Mouse (Mus musculus) heart, postnatal 10 days (tissue): ENCODE data around the gene Cmtm5. TPM values are rescaled to one million over a fixed set of nuclear protein-coding genes. Genes with fewer than 3 reads are reported as not detected.
"Not testable (repeated sequence)": the region's sequence is repeated elsewhere in the genome, so short reads cannot be mapped to it uniquely, and the experiment has no call there.

Experiments
- DNase-seq, 2 experiments: peaks; one replicate each; pipeline ENCODE4 v3.0.0; 2021
- intact Hi-C: fragments of 180-260 bp; cut with DNase I; formaldehyde crosslinking; loops from one replicate; pipeline ENCODE4 v1.15.1; 2025
- total RNA-seq, 2 experiments: library from RNA; stranded (reverse); gene quantifications; 2 replicates each; pipeline ENCODE4 v1.2.3; 2021

Cmtm5 gene
- total RNA-seq, 2 experiments from 2014 or later, result 0.91 TPM; not detected in 1

DNA sequence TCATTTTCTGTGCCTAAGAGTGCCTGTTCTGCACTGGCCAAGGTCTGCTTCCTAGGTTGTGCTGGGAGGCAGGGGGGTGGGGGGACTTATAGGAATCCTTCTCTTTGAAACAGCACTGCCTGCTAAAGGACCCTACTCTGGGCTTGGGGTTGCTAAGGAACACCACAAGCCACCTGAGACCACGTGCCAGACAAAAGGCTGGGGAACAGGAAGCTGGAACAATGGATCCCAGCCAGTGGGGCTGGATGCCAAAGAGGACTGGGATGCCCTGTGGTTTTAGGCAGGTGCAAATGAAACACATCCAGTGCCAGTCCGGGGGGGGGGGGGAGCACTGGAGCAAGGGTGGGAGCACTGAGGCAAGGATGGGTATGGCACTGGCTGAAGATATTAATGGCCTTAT is 5.6 kb upstream of the Cmtm5 start:
- intact Hi-C loops, result no loop called here

DNA sequence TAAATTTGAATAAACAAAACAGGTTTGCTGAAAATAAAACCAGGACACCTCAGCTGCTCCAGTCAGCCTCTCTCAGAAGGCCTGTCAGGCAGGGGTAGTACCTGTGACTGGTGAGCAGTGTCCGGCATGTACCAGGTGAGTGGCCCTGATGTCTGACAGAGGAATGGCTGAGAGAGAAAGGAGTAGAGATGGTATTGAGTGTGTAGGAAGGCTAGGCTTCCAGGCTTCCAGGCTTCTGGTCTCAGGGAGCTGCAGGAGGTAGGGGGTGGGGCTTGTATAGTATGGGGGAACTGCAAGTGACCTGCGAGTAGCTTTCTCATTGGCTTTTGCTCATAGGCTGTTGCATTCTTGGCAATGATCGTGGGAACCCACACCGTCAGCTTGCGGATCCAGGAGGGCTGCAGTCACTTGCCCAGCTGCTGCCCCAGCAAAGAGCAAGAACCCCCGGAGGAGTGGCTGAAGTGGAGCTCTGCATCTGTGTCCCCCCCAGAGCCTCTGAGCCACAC is 3.4 kb upstream of the Cmtm5 start, which contains the start of gene Il25:
Il25 (plus strand) TSS at position 51 of the 506 bp plus-strand sequence.
- DNase-seq, result no peak
- intact Hi-C loops, result no loop called here

More for the DNA sequence above, 5.6 kb upstream of the Cmtm5 start:
- DNase-seq, result no peak

DNA sequence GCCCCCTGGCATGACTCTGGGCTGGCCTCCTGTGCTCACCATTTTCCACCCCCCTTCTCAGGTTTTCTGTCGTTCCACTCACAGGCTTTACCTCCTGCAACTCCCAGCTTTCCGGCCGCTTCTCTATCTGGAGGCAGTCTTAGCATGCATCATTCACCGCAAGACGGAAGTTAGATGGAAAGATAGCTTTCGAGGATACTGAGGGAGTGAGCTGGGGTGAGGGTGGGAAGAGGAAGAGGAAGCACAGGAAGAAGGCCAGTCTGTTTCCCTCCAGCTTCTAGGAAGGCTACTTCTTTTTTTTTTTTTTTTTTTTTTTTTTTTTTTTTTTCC is 735 bp downstream of the Cmtm5 start:
- intact Hi-C loops, result no loop called here
- DNase-seq, result no peak

DNA sequence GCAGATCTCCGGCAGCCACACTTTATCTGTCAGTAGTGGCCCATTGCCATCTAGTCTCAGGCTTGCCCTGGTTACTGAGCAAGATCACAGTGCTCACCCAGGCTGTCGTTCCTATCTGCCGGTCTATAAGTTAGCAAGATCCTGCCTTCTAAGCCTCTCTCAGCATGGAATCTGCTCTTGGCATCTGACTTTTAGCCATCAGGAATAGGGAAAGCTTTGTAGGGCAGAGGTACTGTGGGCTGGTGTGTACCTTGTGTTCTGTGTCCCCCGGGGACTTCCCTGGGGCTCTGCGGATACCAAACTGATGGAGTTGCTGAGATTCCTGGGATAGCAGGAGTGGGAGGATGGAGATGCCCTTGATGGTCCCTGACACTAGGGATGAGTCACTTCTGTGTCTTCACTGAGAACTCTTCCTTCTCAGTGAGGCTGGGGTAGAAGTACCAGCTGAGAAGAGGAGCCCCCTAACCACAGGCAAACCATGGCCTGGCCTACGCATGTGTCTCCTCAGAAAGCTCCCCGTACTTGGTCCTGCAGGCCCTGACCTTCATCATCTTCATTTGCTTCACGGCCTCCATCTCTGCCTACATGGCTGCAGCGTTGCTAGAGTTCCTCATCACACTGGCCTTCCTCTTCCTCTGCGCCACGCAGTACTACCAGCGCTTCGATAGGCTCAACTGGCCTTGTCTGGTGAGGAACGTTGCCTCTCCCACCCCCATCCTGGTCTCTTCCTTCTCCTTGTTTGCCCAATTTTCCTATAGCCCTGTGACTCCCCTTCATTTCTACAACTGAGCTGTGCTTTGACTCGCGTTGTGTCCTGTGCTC is 1.5 kb downstream of the Cmtm5 start:
- intact Hi-C loops, result loop anchor here (2.0 kb wide), 2 partner anchors 77 to 89 kb away; partner anchors contain the start of gene Ngdn
- DNase-seq, result peak; percentile 67 to 72

DNA sequence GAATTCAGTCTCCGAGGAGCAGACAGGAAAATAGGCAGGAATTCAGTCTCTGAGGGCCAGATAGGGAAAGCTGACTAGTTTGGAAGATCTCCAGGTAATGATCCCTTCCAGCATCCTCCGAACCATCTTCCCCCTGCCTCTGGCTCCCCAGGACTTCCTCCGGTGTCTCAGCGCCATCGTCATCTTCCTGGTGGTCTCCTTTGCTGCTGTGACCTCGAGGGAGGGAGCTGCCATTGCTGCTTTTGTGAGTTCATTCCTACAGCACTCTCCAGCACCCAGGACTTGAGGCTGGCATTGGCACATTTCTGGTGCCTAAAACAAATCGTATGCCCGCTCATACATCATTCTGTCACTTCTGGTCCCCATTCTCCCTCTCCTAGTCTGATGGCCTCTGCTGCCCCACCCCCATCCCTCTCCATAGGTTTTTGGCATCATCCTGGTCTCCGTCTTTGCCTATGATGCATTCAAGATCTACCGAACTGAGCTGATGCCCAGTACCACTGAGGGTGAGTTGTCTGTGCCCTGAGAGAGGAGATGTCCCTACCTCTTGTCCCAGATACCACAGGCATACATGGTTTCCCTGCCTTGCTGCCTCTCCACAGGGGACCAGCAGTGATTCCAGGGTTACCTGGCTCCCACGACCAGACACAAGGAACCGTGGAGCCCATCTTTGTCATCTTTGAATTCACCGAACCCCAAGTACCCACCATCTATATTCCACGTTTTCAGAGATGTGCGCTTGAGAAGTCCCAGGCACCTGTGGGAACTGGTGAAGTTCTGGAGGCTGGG is 2.6 kb downstream of the Cmtm5 start:
- peak; percentile 78 to 79 for DNase-seq
- intact Hi-C loops, result loop anchor here (1.0 to 2.0 kb wide), 3 partner anchors 38 to 90 kb away; partner anchors contain the start of gene Ngdn

DNA sequence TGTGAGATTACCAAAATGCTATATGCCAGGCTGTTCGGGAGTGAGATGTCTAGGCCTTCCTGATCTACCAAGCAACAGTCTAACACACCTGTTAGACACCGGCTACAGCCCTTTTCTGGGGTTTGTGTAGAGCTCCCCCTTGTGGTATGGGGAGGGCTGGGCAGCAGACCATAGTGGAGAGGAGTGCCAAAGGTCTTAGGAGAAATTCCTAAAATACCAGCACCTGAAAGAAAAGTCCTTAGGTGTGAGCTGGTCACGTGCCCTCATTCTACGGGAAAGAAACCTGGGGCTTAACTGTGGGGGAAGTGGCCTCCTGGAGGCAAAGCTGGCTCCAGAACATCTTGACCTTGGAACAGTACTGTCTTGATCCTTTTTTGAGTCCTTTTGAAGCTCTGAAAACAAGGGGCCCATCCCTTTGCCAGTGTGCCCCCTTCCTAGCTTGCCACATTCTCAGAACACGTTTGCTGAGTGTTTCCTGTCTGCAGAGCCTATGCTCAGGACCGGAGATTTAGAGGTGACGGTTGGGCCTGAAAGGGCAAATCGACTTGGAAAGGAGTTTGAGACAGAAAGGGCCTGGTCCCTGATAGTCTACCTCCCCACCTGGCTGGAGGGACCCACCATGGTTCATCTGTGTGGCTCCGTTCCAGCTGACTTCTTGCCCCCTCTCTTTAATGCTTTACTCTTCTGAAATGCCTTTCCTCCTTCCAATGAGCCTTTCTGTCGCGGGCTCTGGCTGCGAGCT is 3.5 kb downstream of the Cmtm5 start:
- peak; percentile 80 to 85 for DNase-seq
- intact Hi-C loops, result loop anchor here (1.0 to 2.0 kb wide), 3 partner anchors 39 to 91 kb away; partner anchors contain the start of gene Ngdn

DNA sequence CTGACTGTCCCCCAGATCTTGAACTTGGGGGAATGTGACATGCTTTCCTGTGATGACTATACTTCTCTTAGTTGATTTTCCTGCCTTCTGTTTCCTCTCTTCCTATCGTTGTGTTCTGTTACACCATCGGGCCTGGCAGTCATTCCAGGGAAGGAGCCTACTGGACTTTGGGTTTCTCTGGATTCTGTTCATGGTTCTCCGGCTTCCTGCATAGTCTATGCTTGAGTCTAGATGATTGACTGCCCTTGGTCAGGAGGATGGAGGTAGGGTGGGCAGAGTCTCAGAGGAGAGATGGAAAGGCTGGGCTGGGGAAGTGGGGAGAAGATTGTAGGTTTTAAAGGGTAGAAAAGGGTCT is 4.1 kb downstream of the Cmtm5 start:
- DNase-seq, result no peak
- intact Hi-C loops, result no loop called here

DNA sequence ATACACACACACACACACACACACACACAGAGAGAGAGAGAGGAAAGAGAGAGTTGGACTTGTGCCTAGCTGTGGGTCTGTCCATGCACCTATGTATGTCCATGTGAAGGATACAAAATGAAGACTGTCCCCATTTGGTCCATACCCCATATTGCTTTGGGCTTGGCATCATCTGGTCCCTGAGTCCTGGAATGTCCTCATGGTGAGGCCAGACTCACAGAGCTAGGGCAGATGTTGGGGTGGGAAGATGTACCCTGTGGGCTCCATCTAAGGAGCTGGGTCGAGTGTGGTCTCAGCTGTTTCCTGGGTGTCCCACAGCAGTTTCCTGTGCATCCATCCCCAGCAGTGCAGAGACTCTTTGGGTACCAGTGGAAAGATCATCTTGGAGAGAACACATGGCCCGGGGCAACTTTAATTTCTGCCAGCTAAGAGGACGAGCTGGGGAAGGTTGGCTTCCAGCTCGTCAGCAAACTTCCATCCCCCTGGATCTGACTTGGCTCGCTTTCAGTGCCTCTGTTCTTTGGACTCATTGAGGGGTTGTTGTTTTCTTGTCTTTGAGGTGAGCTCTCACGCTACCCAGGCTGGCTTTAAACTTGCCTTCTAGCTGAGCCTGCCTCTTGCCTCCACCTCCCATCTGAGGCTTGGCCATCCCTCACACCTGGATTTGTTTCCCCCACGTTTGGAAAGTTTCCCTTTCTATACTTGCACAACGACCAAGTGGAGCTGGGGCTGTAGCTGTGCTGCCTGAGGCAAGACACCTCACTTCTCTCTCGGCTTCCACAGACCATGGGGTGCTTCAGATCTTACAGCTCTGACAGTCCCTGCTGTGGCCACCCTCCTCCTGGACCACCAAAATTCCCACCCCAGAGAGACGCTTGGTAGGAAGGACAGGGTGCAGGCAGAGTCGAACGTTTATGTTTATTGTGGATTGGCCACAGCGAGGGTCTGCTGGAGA is 5.2 kb downstream of the Cmtm5 start:
- intact Hi-C loops, result no loop called here
- DNase-seq, result peak; percentile 35 to 59

DNA sequence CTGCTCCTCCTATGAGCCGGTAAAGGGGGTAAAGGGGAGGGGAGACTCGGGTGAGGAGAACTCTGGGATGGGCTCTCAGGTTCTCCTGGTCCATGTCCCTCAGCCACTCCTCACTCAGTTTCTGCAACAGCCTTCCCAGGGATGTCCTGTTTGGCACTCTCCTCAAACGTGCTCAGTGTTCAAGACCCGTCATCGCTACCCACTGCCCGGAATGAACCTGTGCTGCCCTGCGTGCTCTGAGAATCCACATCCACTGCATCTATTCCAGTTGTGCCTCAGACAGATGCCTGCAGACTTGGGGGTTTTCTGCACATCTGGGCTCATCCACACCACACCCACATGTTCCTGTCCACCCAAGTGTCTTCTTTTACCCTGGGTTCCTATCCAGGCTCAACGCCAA is 6.4 kb downstream of the Cmtm5 start:
- intact Hi-C loops, result no loop called here
- peak; percentile 22 to 53 for DNase-seq

DNA sequence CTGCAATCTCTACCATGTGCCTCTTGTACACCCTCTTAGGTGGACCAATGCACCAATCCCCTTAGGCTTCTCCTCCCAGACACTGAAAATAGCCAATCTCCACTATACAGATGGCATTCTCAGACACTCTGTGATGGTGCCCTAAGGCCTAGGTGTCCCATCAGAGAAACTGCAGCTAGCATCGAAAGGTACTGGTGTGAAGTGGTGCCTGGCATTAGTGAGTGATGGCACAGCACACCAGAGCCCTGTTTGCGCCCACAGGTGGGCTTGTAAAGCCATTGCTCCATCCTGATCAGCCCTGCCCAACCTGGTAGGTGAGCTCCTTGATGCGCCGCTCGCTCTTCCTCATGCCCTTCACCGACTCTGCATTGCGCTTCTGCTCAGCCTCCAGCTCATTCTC is 7.9 kb downstream of the Cmtm5 start:
- intact Hi-C loops, result loop anchor here (2.0 kb wide), 1 partner anchor 29 kb away; no protein-coding TSS in a partner anchor
- DNase-seq, result no peak

DNA sequence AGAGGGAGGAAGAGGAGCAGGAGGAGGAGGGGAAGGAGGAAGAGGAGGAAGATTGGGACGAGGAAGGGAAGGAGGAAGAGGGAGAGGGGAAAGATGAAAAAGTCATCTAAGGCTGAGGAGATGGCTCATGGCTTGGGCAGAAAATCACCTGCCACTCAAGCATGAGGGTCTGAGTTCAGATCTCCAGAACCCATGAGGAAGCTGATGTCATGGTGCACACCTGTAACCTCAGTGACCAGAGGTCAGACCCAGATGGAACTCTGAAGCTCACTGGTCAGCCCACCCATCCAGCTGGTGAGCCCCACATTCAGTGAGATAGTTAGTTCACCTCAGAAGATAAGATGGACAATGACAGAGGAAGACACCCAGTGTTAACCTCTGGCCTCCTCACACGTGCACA is 8.9 kb downstream of the Cmtm5 start:
- peak; percentile 27 to 28 for DNase-seq
- intact Hi-C loops, result loop anchor here (2.0 kb wide), 1 partner anchor 28 kb away; no protein-coding TSS in a partner anchor

DNA sequence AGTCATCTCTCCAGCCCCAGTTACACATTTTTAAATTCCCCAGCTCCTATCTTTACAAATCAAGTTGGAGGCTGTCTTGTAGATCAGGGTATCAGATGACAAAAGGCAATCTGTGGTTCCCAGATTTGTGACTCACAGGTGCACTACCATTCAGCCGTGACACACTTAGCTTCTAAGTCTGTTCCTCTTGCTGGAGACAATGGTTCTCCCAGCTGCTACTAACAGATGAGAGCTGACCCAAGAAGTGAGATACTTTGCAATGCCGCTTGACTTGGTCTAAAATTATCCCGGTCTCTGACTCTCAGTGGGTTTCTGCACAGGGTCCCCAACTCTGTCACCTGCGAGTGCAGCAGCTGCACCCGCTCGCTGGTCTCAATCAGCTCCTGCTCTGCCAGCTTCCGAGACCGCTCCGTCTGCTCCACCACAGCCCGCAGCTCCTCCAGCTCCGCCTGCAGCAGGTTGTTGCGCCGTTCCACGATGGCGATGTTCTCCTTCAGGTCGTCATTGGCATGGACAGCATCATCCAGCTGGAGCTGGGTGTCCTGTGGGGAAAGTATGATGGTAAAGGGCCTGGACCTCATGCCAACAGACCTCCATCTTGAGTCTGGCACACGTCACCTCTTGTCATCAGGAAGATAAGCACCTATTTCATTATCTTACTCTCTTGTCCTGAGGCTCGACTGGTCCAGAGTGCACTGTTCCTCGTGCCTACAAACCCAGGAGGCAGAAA is 10.1 kb downstream of the Cmtm5 start:
- intact Hi-C loops, result loop anchor here (2.0 kb wide), 1 partner anchor 27 kb away; no protein-coding TSS in a partner anchor
- peak; percentile 47 to 52 for DNase-seq

DNA sequence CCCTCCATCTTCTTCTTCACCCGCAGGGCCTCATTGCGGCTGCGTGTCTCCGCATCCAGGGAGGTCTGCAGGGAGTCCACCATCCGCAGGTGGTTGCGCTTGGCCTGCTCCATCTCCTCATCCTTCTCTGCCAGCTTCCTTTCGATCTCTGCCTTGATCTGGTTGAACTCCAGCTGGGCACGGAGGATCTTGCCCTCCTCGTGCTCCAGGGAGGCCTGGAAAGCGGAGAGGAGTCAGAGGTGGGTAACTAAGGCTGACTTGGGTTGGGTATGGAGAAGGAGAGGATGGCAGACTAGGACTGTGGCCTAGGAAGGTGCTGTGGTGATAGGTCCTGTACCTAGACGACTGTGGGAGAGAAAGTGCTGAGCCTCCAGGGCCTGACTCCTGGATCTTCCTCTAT is 10.9 kb downstream of the Cmtm5 start:
- intact Hi-C loops, result not testable (repeated sequence)
- peak; percentile 35 to 50 for DNase-seq

DNA sequence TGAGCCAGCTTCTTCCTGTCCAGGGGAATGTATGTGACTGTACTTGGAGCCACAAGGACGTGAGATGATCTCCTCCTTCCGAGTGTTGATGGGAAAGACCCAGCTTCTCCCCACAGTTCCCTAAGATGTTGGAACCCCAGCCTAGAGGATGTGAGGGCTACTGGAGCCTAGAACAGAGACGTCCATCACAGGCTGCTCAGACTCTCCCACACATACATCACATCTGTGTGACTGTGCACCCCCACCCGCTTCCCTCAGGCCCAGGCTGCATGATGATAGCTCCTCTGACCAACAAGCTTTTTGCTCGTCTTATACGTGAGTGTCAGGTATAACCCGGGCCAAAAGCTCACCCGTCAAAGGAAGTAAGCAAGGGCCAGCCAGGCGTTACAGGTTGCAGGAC is 12.7 kb downstream of the Cmtm5 start:
- DNase-seq, result no peak
- intact Hi-C loops, result loop anchor here (1.0 kb wide), 1 partner anchor 28 kb away; the partner anchor contains the start of gene Gm17428

DNA sequence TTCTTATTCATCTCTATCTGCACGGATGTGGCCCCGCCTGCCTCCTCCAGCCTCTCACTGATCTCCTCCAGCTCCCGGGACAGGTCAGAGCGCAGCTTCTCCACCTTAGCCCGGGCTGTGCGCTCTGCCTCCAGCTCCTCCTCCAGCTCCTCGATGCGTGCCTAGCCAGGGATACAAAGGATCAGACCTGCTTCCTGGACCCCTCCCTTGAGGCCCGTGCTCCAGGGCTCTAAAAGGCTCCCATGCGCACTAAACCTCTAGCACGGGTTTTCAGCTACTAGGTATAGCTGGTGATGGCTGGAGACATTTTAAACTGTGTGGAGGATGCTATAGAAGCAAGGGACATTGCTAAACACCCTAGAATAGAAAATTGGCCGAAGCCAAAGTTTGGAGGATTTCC is 14.4 kb downstream of the Cmtm5 start:
- intact Hi-C loops, result no loop called here
- DNase-seq, result no peak

DNA sequence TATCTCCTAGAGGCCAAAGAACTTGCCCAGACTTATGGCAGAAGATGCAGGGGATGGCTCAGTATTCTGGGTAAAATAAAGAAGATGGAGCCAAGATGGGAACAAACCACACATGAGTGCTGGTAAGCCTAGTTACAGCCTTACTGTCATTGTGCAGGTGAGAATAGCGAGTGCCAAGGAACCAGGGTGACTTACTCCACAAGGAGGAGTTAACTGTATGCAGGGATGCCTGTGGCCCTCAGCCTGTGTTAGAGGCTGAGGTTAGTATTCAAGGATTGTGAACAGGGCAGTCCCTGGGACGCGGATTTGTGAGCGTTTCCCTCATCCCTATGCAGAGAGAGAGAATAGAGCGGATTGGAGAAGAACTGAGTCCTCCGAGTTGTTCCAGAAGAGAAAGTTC is 15.5 kb downstream of the Cmtm5 start:
- no peak for DNase-seq
- intact Hi-C loops, result no loop called here

DNA sequence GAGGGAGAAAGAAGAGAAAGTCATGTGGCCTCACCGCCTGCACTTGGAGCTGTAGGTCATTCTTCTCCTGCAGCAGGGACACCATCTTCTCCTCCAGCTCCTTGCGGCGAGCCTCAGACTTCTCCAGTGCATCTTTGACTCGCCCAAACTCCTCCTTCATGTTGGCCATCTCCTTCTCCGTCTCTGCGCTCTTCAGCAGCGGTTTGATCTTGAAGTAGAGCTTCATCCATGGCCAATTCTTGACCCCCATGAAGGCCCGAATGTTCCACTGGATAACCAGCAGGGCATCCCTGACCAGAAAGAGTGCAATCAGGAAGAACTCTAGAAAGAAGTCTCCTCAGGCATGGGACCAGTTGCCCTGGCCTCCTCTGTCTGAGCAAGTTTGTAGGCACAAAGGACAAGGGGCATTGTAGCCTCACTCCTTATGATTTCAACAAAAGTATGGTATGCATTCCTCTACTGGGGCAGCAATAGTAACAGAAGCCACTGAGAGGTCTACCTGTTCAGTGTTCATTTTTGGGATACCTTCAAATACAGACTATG is 17.7 kb downstream of the Cmtm5 start:
- intact Hi-C loops, result no loop called here

DNA sequence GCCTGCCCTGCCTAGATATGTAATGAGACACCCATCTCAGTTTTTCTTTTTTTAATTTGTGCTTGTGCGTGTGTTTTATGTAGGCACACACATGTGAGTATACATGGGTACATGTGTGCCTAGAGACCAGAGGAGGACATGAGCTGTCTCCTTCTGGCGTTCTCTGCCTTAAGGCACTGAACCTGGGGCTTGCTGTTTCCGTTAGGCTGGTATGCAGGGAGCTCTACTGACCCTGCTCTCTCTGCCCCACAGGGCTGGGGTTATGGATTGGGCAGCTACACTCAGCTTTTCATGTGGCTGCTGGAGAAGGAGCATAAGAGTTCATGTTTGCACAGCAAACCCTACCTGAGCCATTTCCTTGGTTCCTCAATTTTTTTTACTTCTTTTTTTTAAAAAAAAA is 18.4 kb downstream of the Cmtm5 start:
- intact Hi-C loops, result no loop called here
- no peak for DNase-seq

More for the DNA sequence above, 17.7 kb downstream of the Cmtm5 start:
- no peak for DNase-seq
